Mouse (Mus musculus) intestine, embryonic 15.5 days (tissue): ENCODE results near the gene Adprhl1. TPM values are rescaled to one million over a fixed set of nuclear protein-coding genes. Genes with fewer than 3 reads are reported as not detected.
A peak's percentile ranks its signal among the peaks of the same experiment; 100 is the strongest.

ENCODE experiments used
- ATAC-seq: fragments of 200-750 bp; cut with Nextera tagmentation; 2 replicates; pipeline ENCODE4 v1.8.0; 2017; ENCODE audit warnings: moderate TSS enrichment, moderate library complexity
- H3K27ac ChIP-seq: fragments of 300-500 bp; sonication (generic); 2 replicates; pipeline ENCODE4 v1.5.1; 2015; ENCODE audit warnings: mild to moderate bottlenecking, inconsistent platforms
- H3K27me3 ChIP-seq: fragments of 300-500 bp; sonication (generic); replicated peaks from 2 replicates; pipeline ENCODE4 v1.6.1; 2015; ENCODE audit warnings: inconsistent platforms
- H3K36me3 ChIP-seq: fragments of 300-500 bp; sonication (generic); 2 replicates; pipeline ENCODE4 v1.6.1; 2015; ENCODE audit warnings: inconsistent platforms
- H3K4me1 ChIP-seq: fragments of 300-500 bp; sonication (generic); replicated peaks from 2 replicates; pipeline ENCODE4 v1.6.1; 2015; ENCODE audit warnings: inconsistent platforms
- H3K4me2 ChIP-seq: fragments of 300-500 bp; sonication (generic); replicated peaks from 2 replicates; pipeline ENCODE4 v1.6.1; 2015; ENCODE audit warnings: mild to moderate bottlenecking, inconsistent platforms
- H3K4me3 ChIP-seq: fragments of 300-500 bp; sonication (generic); replicated peaks from 2 replicates; pipeline ENCODE4 v1.5.1; 2015; ENCODE audit warnings: inconsistent platforms
- H3K9ac ChIP-seq: fragments of 300-500 bp; sonication (generic); 2 replicates; pipeline ENCODE4 v1.6.1; 2015; ENCODE audit warnings: inconsistent platforms
- H3K9me3 ChIP-seq: fragments of 300-500 bp; sonication (generic); 2 replicates; pipeline ENCODE4 v1.6.1; 2016; ENCODE audit warnings: inconsistent platforms
- WGBS: fragments of 180-500 bp; shearing (Covaris S2); methylation state at CpG from one replicate; pipeline ENCODE4 v1.1.7; 2015; 5-methylcytosine and 5-hydroxymethylcytosine counted together
- polyA plus RNA-seq: library from polyadenylated mRNA; unstranded; fragments of >200 nt; fragmentation: Nextera tagmentation; extraction: Ambion mirVana; gene quantifications from 2 replicates; pipeline ENCODE4 v1.2.1, GENCODE M21; 2015

Adprhl1 gene
- polyA plus RNA-seq, 1 experiment from 2014 or later: 0.24 TPM

DNA sequence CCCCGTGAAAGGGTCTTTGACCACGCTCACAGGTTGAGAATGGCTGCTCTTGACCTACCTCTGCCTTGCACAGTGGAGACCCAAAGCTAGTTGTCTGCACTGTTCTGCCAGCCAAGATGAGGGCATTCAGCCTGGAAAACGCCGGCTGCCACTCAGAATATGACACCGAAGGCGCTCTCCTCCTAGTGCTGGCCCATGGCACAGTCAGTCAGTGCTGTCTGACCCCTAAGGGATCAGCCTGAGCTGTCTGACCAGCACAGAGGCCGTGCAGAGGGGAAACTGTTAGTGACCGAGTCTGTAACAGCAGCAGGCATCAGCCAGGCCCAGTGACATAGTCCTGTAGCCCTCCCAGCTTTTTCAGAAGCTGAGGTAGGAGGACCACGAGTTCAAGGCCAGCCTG is 66.7 kb downstream of the Adprhl1 start:
- no peak overlapping the region for H3K9ac ChIP-seq
- no peak overlapping the region for H3K27ac ChIP-seq
- no peak overlapping the region for H3K4me2 ChIP-seq
- 80% methylated on average over 9 of the region's 9 CpGs for WGBS
- peaks cover 3% of the 10 kb centered on the region; the same call in 1 of the 2 replicates for H3K36me3 ChIP-seq
- no peaks in the 10 kb centered on the region for H3K9me3 ChIP-seq
- H3K4me3 ChIP-seq: no peak overlapping the region
- no peak for ATAC-seq
- H3K27me3 ChIP-seq: no peaks in the 10 kb centered on the region
- H3K4me1 ChIP-seq: no peaks in the 10 kb centered on the region

DNA sequence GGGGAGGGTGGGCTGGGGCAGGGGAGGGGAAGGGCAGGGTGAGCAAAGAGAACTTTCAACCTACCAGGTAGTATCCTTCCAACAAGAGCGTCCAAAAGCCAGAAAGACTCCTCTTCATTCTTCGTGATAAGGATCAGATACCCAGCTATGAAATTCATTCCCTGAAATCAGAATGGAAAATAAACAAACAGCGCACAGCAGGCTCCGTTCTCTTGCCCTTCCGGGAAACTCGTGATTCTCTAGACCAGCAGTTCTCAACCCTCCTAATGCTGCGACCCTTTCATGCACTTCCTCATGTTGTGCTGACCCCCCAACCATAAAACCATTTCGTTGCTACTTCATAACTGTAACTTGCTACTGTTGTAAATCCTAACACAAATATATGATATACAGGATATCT is 67.1 kb downstream of the Adprhl1 start:
- ATAC-seq: no peak
- Histone ChIP-seq H3K27me3 (no peaks in the 10 kb centered on the region), H3K4me1 (no peaks in the 10 kb centered on the region), H3K36me3 (peaks cover 3% of the 10 kb centered on the region; the same call in 1 of the 2 replicates), H3K27ac (no peak overlapping the region), H3K9me3 (no peaks in the 10 kb centered on the region), H3K9ac (no peak overlapping the region), H3K4me3 (no peak overlapping the region), H3K4me2 (no peak overlapping the region)
- 78% methylated on average over 8 of the region's 8 CpGs for WGBS

DNA sequence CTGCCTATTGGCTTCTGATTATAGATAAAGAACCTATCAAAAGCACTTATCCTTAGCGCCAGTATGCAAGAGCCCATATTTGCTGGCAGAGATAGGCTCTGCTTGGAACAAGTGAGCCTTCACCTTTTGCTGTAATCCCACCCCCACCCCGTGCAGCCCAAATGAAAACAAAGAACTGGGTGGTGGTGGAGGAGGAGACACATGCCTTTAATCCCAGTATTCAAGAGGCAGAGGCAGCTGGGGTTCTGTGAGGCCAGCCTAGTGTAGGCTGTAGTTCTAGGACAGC is 72.3 kb downstream of the Adprhl1 start:
- ATAC-seq: no peak
- no peaks in the 10 kb centered on the region for H3K4me1 ChIP-seq
- no peaks in the 10 kb centered on the region for H3K27me3 ChIP-seq
- no peak overlapping the region for H3K27ac ChIP-seq
- no peak overlapping the region for H3K4me3 ChIP-seq
- no peaks in the 10 kb centered on the region for H3K9me3 ChIP-seq
- no peak overlapping the region for H3K4me2 ChIP-seq
- H3K9ac ChIP-seq: no peak overlapping the region
- peaks cover 3% of the 10 kb centered on the region; the same call in 1 of the 2 replicates for H3K36me3 ChIP-seq
- WGBS: 62% methylated on average over 2 of the region's 2 CpGs

DNA sequence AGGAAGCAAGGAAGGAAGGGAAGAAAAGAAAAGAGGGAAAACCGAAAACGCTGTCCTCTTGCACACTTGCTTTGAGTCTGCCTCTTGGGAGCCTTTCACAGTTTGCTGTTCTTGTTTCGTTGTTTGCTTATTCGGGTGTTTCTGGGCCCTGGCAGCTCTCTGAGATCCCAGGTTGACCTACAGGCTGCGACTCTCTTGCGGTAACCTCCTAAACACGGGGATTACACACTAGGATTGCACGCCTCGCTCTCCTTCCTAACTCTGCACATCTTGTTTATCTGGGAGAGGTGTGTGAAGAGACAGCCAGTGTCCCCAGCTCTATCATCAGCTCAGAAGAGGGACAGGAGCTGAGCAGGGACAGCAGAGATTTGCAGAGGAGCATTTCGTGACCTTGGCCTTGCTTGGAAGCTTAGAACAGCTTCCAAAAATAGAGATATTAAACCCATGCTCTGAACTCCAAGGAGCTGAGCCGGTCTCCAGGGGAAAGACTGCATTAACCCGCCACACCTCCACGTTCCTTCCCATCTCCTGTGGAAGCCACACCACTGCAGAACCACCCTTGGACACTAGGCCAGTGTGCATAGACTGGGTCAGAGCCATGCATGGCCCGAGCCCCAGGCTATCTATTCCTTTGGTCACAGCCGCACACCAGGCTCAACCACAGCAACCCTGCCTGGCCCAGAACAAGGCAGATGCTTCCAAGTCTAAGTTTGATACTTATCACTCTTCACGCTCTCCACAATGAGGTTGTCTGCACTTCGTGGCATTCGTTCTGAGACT is 72.9 kb downstream of the Adprhl1 start:
- no peak overlapping the region for H3K27ac ChIP-seq
- H3K36me3 ChIP-seq: peaks cover 3% of the 10 kb centered on the region; the same call in 1 of the 2 replicates
- no peak overlapping the region for H3K4me2 ChIP-seq
- no peaks in the 10 kb centered on the region for H3K9me3 ChIP-seq
- no peaks in the 10 kb centered on the region for H3K4me1 ChIP-seq
- H3K9ac ChIP-seq: no peak overlapping the region
- H3K27me3 ChIP-seq: no peaks in the 10 kb centered on the region
- no peak for ATAC-seq
- 80% methylated on average over 18 of the region's 18 CpGs for WGBS
- no peak overlapping the region for H3K4me3 ChIP-seq

DNA sequence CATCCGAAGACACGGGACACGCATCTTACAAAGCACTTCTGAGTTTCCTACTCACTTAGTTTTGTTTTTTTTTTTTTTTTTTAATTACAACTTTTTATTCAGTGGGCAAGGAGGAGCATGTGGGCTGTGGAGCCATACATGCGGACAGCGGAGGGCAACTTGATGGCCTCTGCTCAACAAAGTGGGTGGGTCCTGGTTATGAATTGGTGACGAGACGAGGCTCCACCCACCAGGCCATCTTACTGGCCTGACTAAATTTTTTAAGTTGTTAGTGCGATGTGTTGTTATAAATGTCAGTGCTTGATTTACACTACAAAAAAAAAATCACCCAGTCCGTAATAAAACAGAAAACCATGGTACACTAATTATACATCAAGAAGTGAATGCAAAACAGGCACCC is 73.6 kb downstream of the Adprhl1 start:
- no peak overlapping the region for H3K9ac ChIP-seq

DNA sequence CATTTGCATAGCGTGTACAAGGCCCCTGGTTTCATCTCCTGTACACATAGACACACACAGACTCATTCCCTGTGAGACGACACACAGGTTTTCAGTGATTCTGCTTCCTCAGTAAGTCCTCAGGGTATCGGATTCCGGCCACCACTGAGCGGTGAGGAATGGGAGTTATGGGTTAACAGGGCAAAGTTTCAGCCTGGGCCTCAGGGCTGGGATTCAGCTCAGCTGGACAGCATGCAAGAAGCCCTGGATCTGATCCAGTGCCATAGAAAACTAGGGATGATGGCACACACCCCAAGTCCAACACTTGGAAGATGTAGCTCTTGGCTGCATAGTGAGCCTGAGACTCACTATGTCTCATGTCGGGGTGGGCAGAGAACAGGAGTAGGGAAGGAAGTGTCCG is 74.0 kb downstream of the Adprhl1 start:
- no peak for ATAC-seq
- Histone ChIP-seq H3K4me2 (no peak overlapping the region), H3K9me3 (no peaks in the 10 kb centered on the region), H3K9ac (no peak overlapping the region), H3K4me3 (no peak overlapping the region), H3K27ac (no peak overlapping the region), H3K4me1 (no peaks in the 10 kb centered on the region), H3K27me3 (no peaks in the 10 kb centered on the region), H3K36me3 (peaks cover 12% of the 10 kb centered on the region; the same call in 1 of the 2 replicates)
- WGBS: 78% methylated on average over 7 of the region's 7 CpGs

More for the DNA sequence above, 73.6 kb downstream of the Adprhl1 start:
- ATAC-seq: no peak
- H3K36me3 ChIP-seq: peaks cover 9% of the 10 kb centered on the region; the same call in 1 of the 2 replicates
- H3K27me3 ChIP-seq: no peaks in the 10 kb centered on the region
- WGBS: 81% methylated on average over 9 of the region's 9 CpGs
- H3K9me3 ChIP-seq: no peaks in the 10 kb centered on the region
- no peak overlapping the region for H3K4me3 ChIP-seq
- H3K4me2 ChIP-seq: no peak overlapping the region
- H3K27ac ChIP-seq: no peak overlapping the region
- H3K4me1 ChIP-seq: no peaks in the 10 kb centered on the region

DNA sequence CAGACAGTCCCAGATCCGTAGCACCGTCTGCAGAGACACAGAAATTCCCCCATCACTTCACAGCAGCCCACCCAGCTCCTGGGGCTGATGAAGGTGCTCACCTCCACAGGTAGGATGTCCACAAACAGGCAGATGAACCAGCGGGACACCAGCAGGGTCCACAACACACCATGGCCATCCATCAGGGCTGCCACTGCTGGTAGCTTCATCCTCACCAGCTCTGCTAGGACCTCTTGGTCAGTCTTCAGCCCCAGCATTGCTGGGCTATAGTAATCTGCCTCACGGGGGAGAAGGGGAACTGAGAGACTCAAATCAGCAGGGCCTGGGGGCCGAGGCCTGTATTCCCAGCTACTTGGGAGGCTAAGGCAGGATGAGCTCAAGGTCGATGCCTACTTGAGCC is 74.5 kb downstream of the Adprhl1 start:
- no peak for ATAC-seq
- no peak overlapping the region for H3K4me3 ChIP-seq
- no peaks in the 10 kb centered on the region for H3K4me1 ChIP-seq
- peaks cover 15% of the 10 kb centered on the region; the same call in 1 of the 2 replicates for H3K36me3 ChIP-seq
- H3K27me3 ChIP-seq: no peaks in the 10 kb centered on the region
- WGBS: 79% methylated on average over 6 of the region's 6 CpGs
- no peak overlapping the region for H3K27ac ChIP-seq
- no peak overlapping the region for H3K4me2 ChIP-seq
- H3K9ac ChIP-seq: no peak overlapping the region
- H3K9me3 ChIP-seq: no peaks in the 10 kb centered on the region

DNA sequence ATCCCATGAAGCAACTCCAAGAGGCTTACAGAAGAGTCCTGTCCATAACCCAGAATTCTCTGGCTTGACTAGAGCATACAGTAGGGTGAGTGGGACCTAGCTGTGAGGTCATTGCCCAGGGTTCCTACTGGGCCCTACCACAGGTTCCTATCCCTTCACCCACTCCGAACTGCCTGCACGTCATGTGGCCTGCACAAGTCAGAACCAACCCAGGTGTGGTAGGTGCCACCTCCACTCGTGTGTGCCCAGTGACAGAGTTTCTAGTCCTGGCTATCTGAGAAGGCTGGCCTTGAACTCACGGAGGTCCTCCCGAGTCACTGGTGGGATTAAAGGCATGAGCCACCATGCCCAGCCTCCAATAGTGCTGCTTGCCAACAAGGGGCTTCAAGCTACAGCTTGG is 75.8 kb downstream of the Adprhl1 start:
- no peak overlapping the region for H3K4me2 ChIP-seq
- peaks cover 26% of the 10 kb centered on the region for H3K36me3 ChIP-seq
- H3K4me3 ChIP-seq: no peak overlapping the region
- no peaks in the 10 kb centered on the region for H3K9me3 ChIP-seq
- H3K27me3 ChIP-seq: no peaks in the 10 kb centered on the region
- H3K9ac ChIP-seq: no peak overlapping the region
- 90% methylated on average over 5 of the region's 5 CpGs for WGBS
- H3K4me1 ChIP-seq: no peaks in the 10 kb centered on the region
- ATAC-seq: no peak
- no peak overlapping the region for H3K27ac ChIP-seq

DNA sequence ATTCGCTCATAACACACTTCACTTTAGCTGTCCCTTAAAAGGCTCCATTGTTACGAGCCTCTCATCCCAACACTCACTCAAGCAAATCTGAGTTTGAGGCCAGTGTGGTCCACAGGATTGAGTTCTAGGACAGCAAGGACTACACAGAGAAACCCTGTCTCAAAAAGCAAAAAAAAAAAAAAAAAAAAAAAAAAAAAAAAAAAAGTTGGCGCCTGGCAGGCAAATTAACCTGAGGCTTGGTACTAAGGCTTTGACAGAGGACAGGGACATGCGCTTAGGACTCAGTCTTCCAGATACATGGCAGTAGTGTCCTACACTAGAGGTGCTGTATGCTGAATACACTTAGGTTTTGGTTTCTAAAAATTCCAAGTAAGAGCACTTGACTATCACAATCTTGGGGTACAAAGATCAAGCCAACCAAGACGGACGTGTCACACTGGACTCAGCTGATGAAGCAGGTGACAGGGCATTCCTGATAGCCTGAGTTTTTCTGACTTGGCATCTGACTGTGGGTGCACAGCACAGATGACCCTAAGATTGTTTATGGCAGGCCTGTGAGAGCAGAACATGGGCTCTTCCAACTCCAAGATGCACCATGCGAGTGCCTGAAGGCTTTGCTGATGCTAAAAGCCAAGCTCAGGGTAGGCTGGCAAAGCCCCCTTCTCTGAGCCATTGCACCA is 76.6 kb downstream of the Adprhl1 start:
- Histone ChIP-seq H3K27me3 (no peaks in the 10 kb centered on the region), H3K4me2 (no peak overlapping the region), H3K27ac (no peak overlapping the region), H3K4me1 (no peaks in the 10 kb centered on the region), H3K36me3 (peaks cover 34% of the 10 kb centered on the region), H3K9me3 (no peaks in the 10 kb centered on the region), H3K9ac (no peak overlapping the region), H3K4me3 (no peak overlapping the region)
- peak; percentile 46; the same call in 1 of the 2 replicates for ATAC-seq
- WGBS: 85% methylated on average over 7 of the region's 7 CpGs

DNA sequence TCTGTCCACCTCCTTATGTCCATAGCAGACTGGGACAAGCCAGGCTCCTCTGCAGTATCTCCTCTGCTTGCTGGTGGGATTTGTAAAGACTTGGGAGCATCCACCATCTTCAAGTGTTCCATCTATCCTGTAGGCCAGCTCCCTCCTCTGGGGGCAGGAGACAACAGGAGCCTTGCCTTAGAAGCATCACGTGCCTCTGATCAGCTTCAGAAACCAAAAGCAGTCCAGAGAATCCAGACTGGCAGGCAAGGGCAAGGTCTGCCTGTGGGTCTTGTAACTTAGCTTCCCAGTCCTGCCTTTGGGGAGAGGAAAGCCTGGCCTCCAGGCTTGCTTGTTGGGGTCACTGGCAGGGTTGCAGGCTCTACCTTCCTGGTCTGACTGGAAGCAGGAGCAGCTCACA is 78.3 kb downstream of the Adprhl1 start:
- no peak overlapping the region for H3K9ac ChIP-seq
- no peak overlapping the region for H3K4me3 ChIP-seq
- no peaks in the 10 kb centered on the region for H3K4me1 ChIP-seq
- H3K36me3 ChIP-seq: peaks cover 47% of the 10 kb centered on the region
- H3K27me3 ChIP-seq: no peaks in the 10 kb centered on the region
- no peak overlapping the region for H3K4me2 ChIP-seq
- 87% methylated on average over 1 of the region's 1 CpGs for WGBS
- H3K27ac ChIP-seq: no peak overlapping the region
- H3K9me3 ChIP-seq: no peaks in the 10 kb centered on the region
- no peak for ATAC-seq

DNA sequence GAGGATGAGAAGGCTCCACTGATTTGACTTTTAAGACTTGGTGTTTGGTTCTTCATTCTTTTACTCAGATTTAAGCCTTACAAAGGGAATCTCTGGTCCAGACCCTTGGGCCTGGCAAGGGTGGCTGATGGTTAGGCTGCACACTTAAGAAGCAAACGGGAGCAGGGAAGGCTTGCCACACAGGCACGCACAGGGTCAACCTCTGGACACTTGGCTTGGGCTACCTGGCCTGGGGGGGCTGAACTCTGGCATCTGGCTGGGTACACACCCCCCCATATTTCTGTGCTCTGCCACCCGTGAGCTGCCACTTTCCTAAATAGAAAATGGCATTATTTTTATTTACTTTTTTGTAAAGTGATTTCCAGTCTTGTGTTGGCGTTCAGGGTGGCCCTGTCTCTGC is 79.2 kb downstream of the Adprhl1 start:
- Histone ChIP-seq H3K27ac (no peak overlapping the region), H3K36me3 (peaks cover 47% of the 10 kb centered on the region)
- no peak for ATAC-seq

DNA sequence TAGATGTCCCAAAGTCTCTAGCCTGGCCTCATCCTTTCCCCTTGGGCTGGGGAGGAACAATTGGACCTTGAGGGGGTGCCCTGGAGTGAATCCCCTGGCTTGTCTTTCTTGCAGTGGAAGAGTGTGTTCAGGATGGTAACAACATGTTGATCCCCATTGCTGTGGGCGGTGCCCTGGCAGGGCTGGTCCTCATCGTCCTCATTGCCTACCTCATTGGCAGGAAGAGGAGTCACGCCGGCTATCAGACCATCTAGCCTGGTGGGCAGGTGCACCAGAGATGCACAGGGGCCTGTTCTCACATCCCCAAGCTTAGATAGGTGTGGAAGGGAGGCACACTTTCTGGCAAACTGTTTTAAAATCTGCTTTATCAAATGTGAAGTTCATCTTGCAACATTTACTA is 79.7 kb downstream of the Adprhl1 start:
- H3K4me2 ChIP-seq: no peak overlapping the region
- WGBS: 86% methylated on average over 4 of the region's 4 CpGs
- H3K4me3 ChIP-seq: no peak overlapping the region
- H3K27me3 ChIP-seq: no peaks in the 10 kb centered on the region
- H3K9me3 ChIP-seq: no peaks in the 10 kb centered on the region
- no peak for ATAC-seq
- no peak overlapping the region for H3K9ac ChIP-seq
- H3K4me1 ChIP-seq: no peaks in the 10 kb centered on the region
- peaks cover 47% of the 10 kb centered on the region for H3K36me3 ChIP-seq
- H3K27ac ChIP-seq: no peak overlapping the region

More for the DNA sequence above, 79.2 kb downstream of the Adprhl1 start:
- 90% methylated on average over 4 of the region's 4 CpGs for WGBS
- H3K9ac ChIP-seq: no peak overlapping the region
- H3K4me3 ChIP-seq: no peak overlapping the region
- H3K4me2 ChIP-seq: no peak overlapping the region
- no peaks in the 10 kb centered on the region for H3K27me3 ChIP-seq
- no peaks in the 10 kb centered on the region for H3K9me3 ChIP-seq
- no peaks in the 10 kb centered on the region for H3K4me1 ChIP-seq
